Mouse (Mus musculus) heart, adult 11 months (tissue): ENCODE data around the gene Crip1.
A peak's percentile ranks its signal among the peaks of the same experiment; 100 is the strongest.

ENCODE experiments used
- DNase-seq: peaks from one replicate; pipeline ENCODE4 v3.0.0; 2022

The Crip1 gene

GRCm38 (mm10) chr12:113148381-113149035 lies 2.4 kb downstream of the Crip1 start:
- DNase-seq, result peak; percentile 98

- DNase-seq, result peak; percentile 96
Observed at GRCm38 (mm10) chr12:113149341-113149740, 3.2 kb downstream of the Crip1 start.

GRCm38 (mm10) chr12:113149896-113150295 lies 3.8 kb downstream of the Crip1 start:
- DNase-seq, result peak; percentile 96

GRCm38 (mm10) chr12:113150591-113150990 lies 4.5 kb downstream of the Crip1 start:
- peak; percentile 94 for DNase-seq

- peak; percentile 96 for DNase-seq
Observed at GRCm38 (mm10) chr12:113151046-113151445, 4.9 kb downstream of the Crip1 start.

- peak; percentile 99 for DNase-seq
Observed at GRCm38 (mm10) chr12:113151661-113152271, 5.7 kb downstream of the Crip1 start.

GRCm38 (mm10) chr12:113152272-113152661 lies 6.2 kb downstream of the Crip1 start:
- DNase-seq, result peak; percentile 98

- peak; percentile 93 for DNase-seq
Observed at GRCm38 (mm10) chr12:113152991-113153525, 6.9 kb downstream of the Crip1 start.

- peak; percentile 98 for DNase-seq
Observed at GRCm38 (mm10) chr12:113153971-113154370, 7.9 kb downstream of the Crip1 start.

GRCm38 (mm10) chr12:113154747-113155075 lies 8.6 kb downstream of the Crip1 start:
- DNase-seq, result peak; percentile 92

- DNase-seq, result peak; percentile 97
Observed at GRCm38 (mm10) chr12:113155076-113155771, 9.1 kb downstream of the Crip1 start.

GRCm38 (mm10) chr12:113155887-113156539 lies 9.9 kb downstream of the Crip1 start, which contains the start of gene Tedc1:
Tedc1 (plus strand) TSS chr12:113156421.
- DNase-seq, result peak; percentile 100

GRCm38 (mm10) chr12:113156540-113156929 lies 10.4 kb downstream of the Crip1 start:
- DNase-seq, result no peak

GRCm38 (mm10) chr12:113157002-113157401 lies 10.9 kb downstream of the Crip1 start:
- peak; percentile 96 for DNase-seq

- DNase-seq, result peak; percentile 91
Observed at GRCm38 (mm10) chr12:113157521-113157920, 11.4 kb downstream of the Crip1 start.

- peak; percentile 93 for DNase-seq
Observed at GRCm38 (mm10) chr12:113157971-113158370, 11.9 kb downstream of the Crip1 start.

GRCm38 (mm10) chr12:113163561-113164006 lies 17.5 kb downstream of the Crip1 start:
- DNase-seq, result peak; percentile 82

GRCm38 (mm10) chr12:113168031-113168536 lies 22.0 kb downstream of the Crip1 start:
- peak; percentile 92 for DNase-seq

GRCm38 (mm10) chr12:113176960-113177725 lies 31.0 kb downstream of the Crip1 start:
- no peak for DNase-seq

GRCm38 (mm10) chr12:113181020-113181419 lies 34.9 kb downstream of the Crip1 start:
- no peak for DNase-seq

GRCm38 (mm10) chr12:113184945-113185344 lies 38.8 kb downstream of the Crip1 start:
- DNase-seq, result no peak
